Mouse (Mus musculus) C2C12 (cell line): Measurements from ENCODE around the gene Tbl1xr1. TPM values are rescaled to one million over a fixed set of nuclear protein-coding genes. Genes with fewer than 3 reads are reported as not detected.

ENCODE experiments used
- H3K27me3 ChIP-seq: one replicate; pipeline ENCODE4 v1.6.1; 2011; ENCODE audit not compliant: control insufficient read depth, insufficient read depth, insufficient read length
- H3K36me3 ChIP-seq: one replicate; pipeline ENCODE4 v1.6.1; 2011; ENCODE audit not compliant: control insufficient read depth, insufficient read depth
- H3K4me3 ChIP-seq: one replicate; pipeline ENCODE4 v1.5.1; 2011; ENCODE audit warnings: mild to moderate bottlenecking, control low read depth; ENCODE audit not compliant: poor library complexity, insufficient read depth, severe bottlenecking
- H3K79me2 ChIP-seq: one replicate; pipeline ENCODE4 v1.6.1; 2011; ENCODE audit not compliant: control insufficient read depth, insufficient read depth
- H3K79me3 ChIP-seq: one replicate; pipeline ENCODE4 v1.6.1; 2011; ENCODE audit warnings: low read depth, control low read depth
- H3ac ChIP-seq: one replicate; pipeline ENCODE3; 2011; ENCODE audit warnings: low read depth; ENCODE audit not compliant: control insufficient read depth, insufficient read length
- CEBPB ChIP-seq: IDR thresholded peaks from one replicate; pipeline ENCODE4 v1.6.1; 2011; ENCODE audit warnings: low read depth, mild to moderate bottlenecking, control low read depth, moderate library complexity
- CTCF ChIP-seq: IDR thresholded peaks from one replicate; pipeline ENCODE4 v1.5.1; 2011; ENCODE audit not compliant: control insufficient read depth, insufficient read depth, insufficient read length
- FOSL1 ChIP-seq: IDR thresholded peaks from one replicate; pipeline ENCODE4 v1.8.0; 2011; ENCODE audit warnings: mild to moderate bottlenecking, low read length; ENCODE audit not compliant: poor library complexity, insufficient read depth, severe bottlenecking
- MAX ChIP-seq: IDR thresholded peaks from one replicate; pipeline ENCODE4 v1.6.1; 2011; ENCODE audit warnings: mild to moderate bottlenecking, control low read depth
- MYOD1 ChIP-seq: IDR thresholded peaks from one replicate; pipeline ENCODE4 v1.6.1; 2011; ENCODE audit warnings: low read depth; ENCODE audit not compliant: control insufficient read depth, insufficient read length
- MYOG ChIP-seq: IDR thresholded peaks from one replicate; pipeline ENCODE4 v1.6.1; 2011; ENCODE audit not compliant: control insufficient read depth, insufficient read length; ENCODE audit errors: extremely low read depth
- USF1 ChIP-seq: IDR thresholded peaks from one replicate; pipeline ENCODE4 v1.6.1; 2011; ENCODE audit warnings: low read depth, mild to moderate bottlenecking, control low read depth, moderate library complexity
- polyA plus RNA-seq: library from polyadenylated mRNA; unstranded; fragments of >200 nt; fragmentation: generic; extraction: Trizol; gene quantifications from one replicate; pipeline ENCODE4 v1.2.1, GENCODE M21; 2012; ENCODE audit warnings: missing spikeins

The Tbl1xr1 gene
- polyA plus RNA-seq, 1 experiment = 6.1 TPM

DNA sequence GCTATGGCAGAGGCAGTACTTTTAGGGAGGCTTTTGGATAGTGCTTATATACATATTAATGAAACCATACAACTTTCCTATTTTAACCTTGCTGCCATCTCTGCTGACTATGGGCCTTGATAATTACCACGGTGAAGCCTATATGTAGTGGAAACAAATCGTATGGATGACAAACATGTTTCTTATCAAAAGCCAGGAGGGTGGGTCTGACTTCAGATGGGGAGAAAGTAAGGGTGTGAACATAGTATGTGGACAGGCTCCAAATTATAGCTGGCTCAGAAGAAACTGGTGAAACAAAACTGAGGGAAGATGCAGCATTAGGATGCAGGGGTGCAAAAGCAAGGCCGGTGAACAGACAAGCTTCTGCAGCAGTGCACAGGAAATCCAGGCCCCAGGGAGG lies 151.6 kb downstream of the Tbl1xr1 start:
- Histone ChIP-seq H3K27me3 (no peaks in the 10 kb centered on the region), H3K79me2 (no peaks in the 10 kb centered on the region), H3K36me3 (no peaks in the 10 kb centered on the region), H3K79me3 (no peaks in the 10 kb centered on the region), H3ac (no peak overlapping the region), H3K4me3 (no peak overlapping the region)
- TF ChIP-seq FOSL1 (no peak), MYOD1 (no peak), MYOG (no peak), CTCF (no peak), MAX (no peak), USF1 (no peak), CEBPB (no peak)

DNA sequence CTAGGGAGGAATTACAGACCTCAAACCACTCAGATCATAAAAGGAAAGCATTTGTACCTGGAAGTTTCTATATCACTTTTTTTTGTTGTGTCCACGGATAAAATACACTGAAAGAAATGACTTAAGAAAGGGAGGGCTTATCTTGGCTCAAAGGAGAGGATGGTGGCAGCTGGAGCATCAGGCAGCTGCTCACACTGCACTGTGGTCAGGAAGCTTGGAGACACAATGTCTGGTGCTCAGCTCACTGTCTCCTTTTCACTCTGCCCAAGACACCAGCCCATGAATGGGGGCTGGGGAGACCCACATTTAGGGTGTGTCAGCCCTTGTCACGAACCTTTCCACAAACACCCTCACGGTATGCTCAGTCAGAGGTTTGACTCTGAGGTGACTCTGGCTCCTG lies 154.2 kb downstream of the Tbl1xr1 start:
- H3K27me3 ChIP-seq = no peaks in the 10 kb centered on the region
- no peak for TF ChIP-seq MAX
- TF ChIP-seq FOSL1 = no peak
- TF ChIP-seq MYOG = no peak
- TF ChIP-seq CTCF = no peak
- TF ChIP-seq CEBPB = no peak
- TF ChIP-seq MYOD1 = no peak
- no peak for TF ChIP-seq USF1
- no peak overlapping the region for H3ac ChIP-seq
- H3K79me3 ChIP-seq = no peaks in the 10 kb centered on the region
- H3K4me3 ChIP-seq = no peak overlapping the region
- no peaks in the 10 kb centered on the region for H3K79me2 ChIP-seq
- H3K36me3 ChIP-seq = no peaks in the 10 kb centered on the region

DNA sequence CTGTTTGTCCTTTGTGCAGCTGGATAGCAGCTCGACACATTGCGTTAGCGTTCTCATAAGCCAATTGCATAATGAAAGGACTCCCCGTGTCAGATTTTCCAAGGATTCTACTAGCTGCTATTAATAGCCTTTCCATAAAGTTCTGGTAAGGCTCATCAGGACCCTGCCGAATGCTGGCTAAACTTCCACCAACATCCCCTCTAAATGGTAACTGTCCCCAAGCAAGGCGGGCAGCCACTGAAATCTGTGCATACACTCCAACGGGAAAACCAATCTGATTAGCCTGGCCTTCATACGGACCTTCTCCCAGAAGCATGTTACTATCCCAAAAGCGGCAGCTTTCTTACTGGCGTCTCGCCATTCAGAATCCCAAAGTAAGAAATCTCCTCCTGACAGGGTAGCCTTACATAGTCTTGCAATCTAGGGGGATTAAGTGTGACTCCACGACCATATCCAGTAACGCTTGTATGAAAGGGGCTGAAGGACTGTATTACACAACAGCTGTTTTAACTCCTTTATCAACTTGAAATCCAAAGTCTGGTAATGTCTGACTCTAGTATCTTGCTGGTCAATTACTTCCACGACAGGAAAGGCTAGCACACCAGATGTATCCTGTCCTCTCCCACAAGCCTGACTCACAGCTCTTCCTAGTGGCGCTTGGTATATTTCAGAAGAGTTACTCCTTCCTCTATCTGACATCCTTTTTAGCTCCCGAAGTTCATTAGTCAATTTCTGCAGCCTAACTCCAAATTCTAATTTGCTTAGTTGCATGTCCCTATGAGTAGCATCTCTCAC lies 161.9 kb downstream of the Tbl1xr1 start:
- no peaks in the 10 kb centered on the region for H3K36me3 ChIP-seq
- H3ac ChIP-seq = no peak overlapping the region
- H3K79me2 ChIP-seq = no peaks in the 10 kb centered on the region
- TF ChIP-seq MYOG (no peak), FOSL1 (no peak), CTCF (no peak), USF1 (no peak), MAX (no peak), MYOD1 (no peak), CEBPB (no peak)
- no peak overlapping the region for H3K4me3 ChIP-seq
- H3K79me3 ChIP-seq = no peaks in the 10 kb centered on the region
- H3K27me3 ChIP-seq = no peaks in the 10 kb centered on the region
